Mouse (Mus musculus) CH12.LX (cell line): ENCODE measurements around the gene Fam193a.
A peak's percentile ranks its signal among the peaks of the same experiment; 100 is the strongest.

Experiments used
- CTCF ChIP-seq, 2 experiments: IDR thresholded peaks in 1 of 2; conservative IDR thresholded peaks in 1 of 2; 2 replicates each; pipeline ENCODE4 v1.5.1; 2011 to 2012; ENCODE audit warnings: low read depth in 2 of 2, low read length in 2 of 2, improper control_type of control experiment in 1 of 2, inconsistent platforms in 1 of 2, mild to moderate bottlenecking in 1 of 2, moderate library complexity in 1 of 2
- NELFE ChIP-seq: IDR thresholded peaks from 2 replicates; pipeline ENCODE4 v1.6.1; 2011; ENCODE audit warnings: low read depth, low read length, improper control_type of control experiment
- NRF1 ChIP-seq: IDR thresholded peaks from 2 replicates; pipeline ENCODE4 v1.6.1; 2014; ENCODE audit warnings: low read depth, mild to moderate bottlenecking, inconsistent platforms, low read length, improper control_type of control experiment, moderate library complexity
- POLR2A ChIP-seq: IDR thresholded peaks from 2 replicates; pipeline ENCODE4 v1.6.1; 2011; ENCODE audit warnings: low read depth, mild to moderate bottlenecking, improper control_type of control experiment, low read length

GRCm38 (mm10) chr5:34335539-34336096 is 34.1 kb upstream of the Fam193a start:
- TF ChIP-seq NELFE: no peak
- no peak for TF ChIP-seq CTCF (conservative IDR thresholded peaks at IDR 0.05 in 1 of 2, IDR thresholded peaks at IDR 0.05 in 1 of 2; ENCODE audit: low read depth in 2 of 2, low read length in 2 of 2)
- TF ChIP-seq POLR2A: no peak
- TF ChIP-seq NRF1: peak; percentile 74
